Mouse (Mus musculus) ES-E14 (cell line): ENCODE data around the gene Zfp57. TPM values are rescaled to one million over a fixed set of nuclear protein-coding genes. Genes with fewer than 3 reads are reported as not detected.

Source experiments
- DNase-seq: peaks from one replicate; pipeline ENCODE4 v3.0.0-alpha.2; 2013; ENCODE audit warnings: low read depth, low spot score
- H3K27ac ChIP-seq: 2 replicates; pipeline ENCODE4 v1.5.1; 2012; ENCODE audit warnings: low read depth, mild to moderate bottlenecking, low read length, moderate library complexity, mixed read lengths; ENCODE audit not compliant: poor library complexity, insufficient read depth, severe bottlenecking
- H3K36me3 ChIP-seq: 2 replicates; pipeline ENCODE4 v1.6.1; 2012; ENCODE audit warnings: mild to moderate bottlenecking, low read length, moderate library complexity, mixed read lengths; ENCODE audit not compliant: control insufficient read depth, poor library complexity, insufficient read depth, severe bottlenecking
- H3K4me1 ChIP-seq, 2 experiments: fragments of 150-350 bp in 1 of 2; sonication (generic) in 1 of 2; 2 replicates each; pipeline ENCODE4 v1.6.1; 2012; ENCODE audit warnings: low read length in 2 of 2, mild to moderate bottlenecking in 1 of 2, mixed read lengths in 1 of 2; ENCODE audit not compliant: control insufficient read depth in 2 of 2, insufficient read depth in 2 of 2, poor library complexity in 1 of 2
- H3K4me3 ChIP-seq, 2 experiments: fragments of 150-350 bp in 1 of 2; sonication (generic) in 1 of 2; 2 replicates each; pipeline ENCODE4 v1.5.1; 2012; ENCODE audit warnings: low read length in 2 of 2, low read depth in 1 of 2, mild to moderate bottlenecking in 1 of 2, mixed read lengths in 1 of 2; ENCODE audit not compliant: insufficient read depth in 1 of 2, poor library complexity in 1 of 2, severe bottlenecking in 1 of 2
- H3K9ac ChIP-seq: 2 replicates; pipeline ENCODE4 v1.6.1; 2012; ENCODE audit warnings: low read depth, mild to moderate bottlenecking, low read length, mixed read lengths; ENCODE audit not compliant: poor library complexity, insufficient read depth, severe bottlenecking
- H3K9me3 ChIP-seq: fragments of 150-350 bp; sonication (generic); 2 replicates; pipeline ENCODE4 v1.6.1; 2012; ENCODE audit warnings: low read depth, mild to moderate bottlenecking, low read length; ENCODE audit not compliant: control insufficient read depth, insufficient read depth
- CHD2 ChIP-seq: IDR thresholded peaks from 2 replicates; pipeline ENCODE4 v1.6.1; 2014; ENCODE audit warnings: mild to moderate bottlenecking, low read depth, low read length, inconsistent platforms
- HCFC1 ChIP-seq: IDR thresholded peaks from 2 replicates; pipeline ENCODE4 v1.6.1; 2012; ENCODE audit warnings: low read length, inconsistent platforms, borderline replicate concordance; ENCODE audit not compliant: insufficient read depth
- MAFK ChIP-seq: IDR thresholded peaks from 2 replicates; pipeline ENCODE4 v1.6.1; 2014; ENCODE audit warnings: mild to moderate bottlenecking, low read depth, low read length, inconsistent platforms; ENCODE audit not compliant: insufficient read depth
- ZC3H11A ChIP-seq: IDR thresholded peaks from 2 replicates; pipeline ENCODE4 v1.6.1; 2012; ENCODE audit warnings: low read depth, mild to moderate bottlenecking, inconsistent platforms, low read length, borderline replicate concordance
- ZNF384 ChIP-seq: IDR thresholded peaks from 2 replicates; pipeline ENCODE4 v1.6.1; 2012; ENCODE audit warnings: low read depth, low read length, inconsistent platforms
- in situ Hi-C, 2 experiments: fragments of 600-800 bp; cut with MboI; formaldehyde crosslinking; loops; one replicate each; pipeline ENCODE4 v1.15.1; 2025; ENCODE audit warnings: low sequenced_read_pairs in 2 of 2, inconsistent platforms in 1 of 2; ENCODE audit not compliant: unreplicated experiment in 2 of 2
- total RNA-seq: library from RNA; depleted of rRNA; stranded (reverse); fragments of 300-350 nt; gene quantifications from 2 replicates; pipeline ENCODE4 v1.2.3, GENCODE M21; 2012

Zfp57 gene
- total RNA-seq, 1 experiment, result 360 TPM

DNA sequence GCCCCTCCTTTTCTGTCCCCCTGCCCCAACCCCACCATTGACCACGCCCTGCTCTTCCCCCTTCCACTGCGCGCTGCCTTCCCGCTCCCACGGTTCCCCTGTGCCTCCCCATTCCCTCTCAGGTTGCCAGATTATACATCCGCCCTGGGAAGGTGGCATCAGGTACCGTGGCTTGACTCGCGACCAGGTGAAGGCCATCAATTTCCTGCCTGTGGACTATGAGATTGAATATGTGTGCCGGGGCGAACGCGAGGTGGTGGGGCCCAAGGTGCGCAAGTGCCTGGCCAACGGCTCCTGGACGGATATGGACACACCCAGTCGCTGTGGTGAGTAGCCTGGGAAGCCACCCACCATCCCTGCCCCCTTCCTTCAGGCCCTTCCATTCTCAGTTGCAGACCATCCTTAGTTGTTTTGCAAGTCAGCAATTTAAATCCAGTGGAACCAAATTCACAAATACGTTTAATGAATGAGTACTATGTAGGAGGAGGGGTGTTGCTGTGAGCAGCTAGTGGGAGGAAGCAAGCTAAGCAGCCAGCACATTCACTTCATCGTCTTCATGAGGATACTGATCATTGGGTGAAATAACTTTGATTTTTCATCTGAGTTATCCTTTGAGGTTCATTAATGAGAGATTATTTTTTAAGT lies 46.5 kb downstream of the Zfp57 start:
- Histone ChIP-seq H3K36me3 (peaks cover 13% of the 10 kb centered on the region), H3K4me1 (peaks cover 5 to 9% of the 10 kb centered on the region in 2 experiments; a peak in 2 of 4 replicates), H3K9me3 (no peaks in the 10 kb centered on the region), H3K4me3 (peak overlapping the region; percentile 92 to 97), H3K27ac (peak overlapping the region; percentile 65; the same call in 1 of the 2 replicates), H3K9ac (peak overlapping the region; percentile 93)
- in situ Hi-C loops, result no loop called here
- TF ChIP-seq ZNF384 (no peak), MAFK (peak; percentile 70; the same call in 1 of the 2 replicates)
- DNase-seq, result no peak

DNA sequence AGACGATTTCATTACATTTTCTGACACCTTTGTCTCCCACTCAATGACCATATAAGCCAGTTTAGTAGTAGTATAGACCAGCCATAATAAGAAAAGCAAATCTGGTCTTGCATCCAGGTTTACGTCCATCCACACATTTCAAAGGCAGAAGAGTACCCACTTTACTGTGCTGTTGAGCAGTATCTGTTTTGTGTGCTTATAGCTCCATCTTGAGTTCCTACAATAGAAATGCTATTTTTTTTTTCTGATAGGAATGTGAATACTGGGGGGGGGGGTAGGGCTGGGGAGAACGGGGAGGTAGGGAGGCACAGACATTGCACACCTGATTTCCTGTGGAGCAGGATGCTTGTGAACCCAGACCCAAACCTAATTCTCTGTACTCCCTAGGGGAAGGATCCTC lies 47.0 kb downstream of the Zfp57 start:
- H3K4me3 ChIP-seq, result peak overlapping the region; percentile 46 to 97
- H3K4me1 ChIP-seq, result peaks cover 5 to 9% of the 10 kb centered on the region in 2 experiments; a peak in 2 of 4 replicates
- no peak for DNase-seq
- in situ Hi-C loops, result no loop called here
- no peak for TF ChIP-seq CHD2
- TF ChIP-seq ZC3H11A, result no peak
- TF ChIP-seq MAFK, result no peak
- no peak for TF ChIP-seq ZNF384
- TF ChIP-seq HCFC1, result no peak
- no peak overlapping the region for H3K27ac ChIP-seq
- peaks cover 16% of the 10 kb centered on the region for H3K36me3 ChIP-seq
- no peak overlapping the region for H3K9ac ChIP-seq
- H3K9me3 ChIP-seq, result no peaks in the 10 kb centered on the region

DNA sequence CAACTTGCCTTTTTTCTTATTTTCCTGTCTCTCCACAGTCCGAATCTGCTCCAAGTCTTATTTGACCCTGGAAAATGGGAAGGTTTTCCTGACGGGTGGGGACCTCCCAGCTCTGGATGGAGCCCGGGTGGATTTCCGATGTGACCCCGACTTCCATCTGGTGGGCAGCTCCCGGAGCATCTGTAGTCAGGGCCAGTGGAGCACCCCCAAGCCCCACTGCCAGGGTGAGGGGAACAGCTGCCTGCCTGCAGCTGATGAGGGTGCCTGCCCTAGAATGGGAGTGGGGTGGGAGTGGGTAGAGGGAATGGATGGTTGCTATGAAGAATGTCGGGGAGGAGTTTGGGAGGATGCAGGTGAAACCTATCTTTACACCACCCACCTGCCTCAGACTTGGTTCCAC lies 47.4 kb downstream of the Zfp57 start:
- no peak for DNase-seq
- H3K36me3 ChIP-seq, result peaks cover 18% of the 10 kb centered on the region
- H3K9me3 ChIP-seq, result no peaks in the 10 kb centered on the region
- no peak overlapping the region for H3K9ac ChIP-seq
- no peak for TF ChIP-seq ZC3H11A
- TF ChIP-seq MAFK, result no peak
- no peak for TF ChIP-seq HCFC1
- peaks cover 5 to 9% of the 10 kb centered on the region in 2 experiments; a peak in 2 of 4 replicates for H3K4me1 ChIP-seq
- H3K27ac ChIP-seq, result no peak overlapping the region
- peak overlapping the region; percentile 26 to 46; a peak in 3 of 4 replicates for H3K4me3 ChIP-seq
- in situ Hi-C loops, result no loop called here

DNA sequence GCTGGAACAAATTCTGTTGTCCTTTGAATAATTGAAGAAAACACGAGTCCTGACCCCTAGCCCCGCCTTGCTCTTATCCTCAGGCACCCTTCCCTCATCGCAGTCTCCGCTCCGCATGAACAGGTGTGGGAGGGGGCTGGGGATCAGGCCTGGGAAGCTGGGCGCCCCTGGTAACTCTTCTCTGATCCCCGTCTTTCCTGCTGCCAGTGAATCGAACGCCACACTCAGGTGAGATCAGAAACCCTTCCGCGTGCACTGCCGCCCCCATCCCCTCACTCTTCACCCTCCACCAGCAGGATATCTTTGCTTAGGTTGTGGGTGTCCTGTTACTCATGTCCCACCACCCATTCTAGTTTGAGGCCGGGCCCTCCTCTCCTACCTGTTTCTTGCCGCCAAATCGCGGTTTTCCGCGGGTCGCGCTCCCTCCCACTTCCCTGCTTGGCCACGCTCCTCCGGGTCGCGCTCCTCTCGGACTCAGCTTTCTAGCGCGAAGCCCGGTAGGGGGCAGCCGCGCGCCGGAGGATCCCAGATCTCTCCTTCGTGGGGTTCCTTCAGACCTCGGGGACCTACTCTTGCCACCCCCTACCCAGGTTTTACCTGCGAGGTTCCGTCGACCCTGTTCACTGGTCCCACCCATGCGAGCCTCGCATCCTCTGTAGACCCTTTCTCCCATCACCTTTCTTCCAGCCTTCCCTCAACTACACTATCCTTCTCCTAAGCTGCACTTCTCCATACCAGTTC lies 48.8 kb downstream of the Zfp57 start:
- peak overlapping the region; percentile 82 for H3K9ac ChIP-seq
- no peaks in the 10 kb centered on the region for H3K9me3 ChIP-seq
- H3K27ac ChIP-seq, result peak overlapping the region; percentile 41
- TF ChIP-seq HCFC1 (no peak), ZC3H11A (no peak), MAFK (no peak), ZNF384 (no peak), CHD2 (no peak)
- H3K4me1 ChIP-seq, result peaks cover 5 to 8% of the 10 kb centered on the region in 2 experiments; a peak in 3 of 4 replicates
- peaks cover 29% of the 10 kb centered on the region for H3K36me3 ChIP-seq
- in situ Hi-C loops, result no loop called here
- peak overlapping the region; percentile 79 to 87 for H3K4me3 ChIP-seq
- no peak for DNase-seq

DNA sequence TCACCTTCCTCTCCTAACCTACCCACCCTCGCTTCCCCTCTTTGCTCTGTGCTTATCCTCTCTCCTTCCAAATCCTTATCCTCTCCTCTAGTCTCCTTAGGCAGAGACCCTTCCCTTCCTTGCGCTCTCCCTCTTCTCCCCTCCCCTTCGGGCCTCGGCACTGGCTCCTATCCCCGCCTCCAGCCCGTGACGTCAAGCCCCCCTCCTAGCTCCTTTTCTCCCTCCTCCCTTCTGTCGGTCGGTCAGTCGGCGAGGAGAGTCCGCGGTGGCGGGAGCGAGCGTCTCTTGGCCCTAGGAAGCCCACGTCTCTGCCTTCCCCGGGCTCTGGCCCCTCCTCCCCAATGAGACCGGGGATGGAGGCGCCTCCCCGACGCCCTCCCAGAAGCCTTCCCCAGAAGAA lies 49.4 kb downstream of the Zfp57 start:
- peak overlapping the region; percentile 79 to 87 for H3K4me3 ChIP-seq
- DNase-seq, result peak; percentile 80
- TF ChIP-seq CHD2 (no peak), HCFC1 (no peak), ZC3H11A (no peak), ZNF384 (no peak)
- in situ Hi-C loops, result no loop called here
- no peaks in the 10 kb centered on the region for H3K9me3 ChIP-seq
- H3K9ac ChIP-seq, result peak overlapping the region; percentile 82
- no peak overlapping the region for H3K27ac ChIP-seq
- peaks cover 5 to 7% of the 10 kb centered on the region in 2 experiments; a peak in 2 of 4 replicates for H3K4me1 ChIP-seq
- peaks cover 35% of the 10 kb centered on the region for H3K36me3 ChIP-seq
